Mouse (Mus musculus) fibroblast of lung, adult 2 months (primary cell): ENCODE measurements around the gene Dhx34.
"Not testable (repeated sequence)": the region's sequence is repeated elsewhere in the genome, so short reads cannot be mapped to it uniquely, and the experiment has no call there.

Experiments used
- DNase-seq: peaks from one replicate; pipeline ENCODE4 v3.0.0-alpha.2; 2011; ENCODE audit warnings: low read depth

The Dhx34 gene

DNA sequence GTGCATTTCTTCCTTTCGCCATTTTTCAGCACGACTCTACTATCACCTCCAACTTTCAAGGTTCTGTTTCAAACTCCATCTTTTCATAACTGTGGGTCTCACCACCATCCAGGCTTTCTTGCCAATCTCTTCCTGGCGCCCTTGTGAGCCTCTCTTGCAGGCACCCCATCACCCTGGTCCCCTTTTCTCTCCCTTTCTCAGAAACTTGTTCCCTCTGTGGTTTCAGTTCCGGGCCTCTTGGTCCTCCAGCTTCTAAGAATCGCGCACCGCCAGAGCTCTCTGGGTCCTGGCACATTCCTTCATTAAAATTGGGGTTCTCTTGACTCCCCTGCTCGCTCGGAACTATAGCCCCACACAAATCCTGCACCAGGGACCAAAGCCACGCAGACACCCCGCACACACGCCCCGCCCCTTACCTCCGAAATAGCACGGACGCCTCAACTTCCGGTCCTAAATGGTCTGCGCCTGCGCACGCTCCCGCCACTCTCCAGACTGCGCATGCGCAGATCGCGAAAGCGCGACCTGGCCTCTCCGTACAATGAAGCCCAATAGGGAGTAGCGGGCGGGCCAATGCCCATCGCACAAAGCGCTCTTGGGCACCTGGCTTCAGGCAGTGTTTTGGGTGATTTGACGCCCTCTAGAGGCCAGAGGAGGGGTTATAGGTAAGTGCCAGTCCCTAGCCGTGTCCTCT lies at the start of gene Dhx34:
Gene Dhx34 (minus strand): TSS at position 456 of the 691 bp plus-strand sequence.
- DNase-seq, result peak; percentile 95

- DNase-seq, result no peak
Measured at GRCm38 (mm10) chr7:16271139-16271538, 49.3 kb upstream of the Dhx34 start.

DNA sequence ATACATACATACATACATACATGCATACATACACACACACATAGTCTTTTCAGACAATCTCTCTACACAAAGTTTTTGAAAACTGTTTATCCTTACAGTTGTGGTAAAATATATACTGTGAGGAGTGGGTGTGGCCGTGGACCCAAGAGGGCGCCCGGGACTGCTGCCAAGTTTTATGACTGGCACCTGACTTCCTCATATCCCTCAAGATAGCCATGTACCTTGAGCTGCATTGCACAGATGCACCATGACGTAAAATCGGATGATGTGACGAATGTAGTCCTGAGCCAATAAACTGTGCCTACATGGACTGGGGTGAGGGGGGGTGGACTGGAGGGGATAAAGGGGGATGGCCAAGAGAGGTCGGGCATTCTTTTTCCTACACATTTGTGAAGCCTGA lies 44.8 kb upstream of the Dhx34 start:
- not testable (repeated sequence) for DNase-seq

- DNase-seq, result no peak
Measured at GRCm38 (mm10) chr7:16265856-16266255, 44.0 kb upstream of the Dhx34 start.

- DNase-seq, result no peak
Measured at GRCm38 (mm10) chr7:16263843-16264242, 42.0 kb upstream of the Dhx34 start.

DNA sequence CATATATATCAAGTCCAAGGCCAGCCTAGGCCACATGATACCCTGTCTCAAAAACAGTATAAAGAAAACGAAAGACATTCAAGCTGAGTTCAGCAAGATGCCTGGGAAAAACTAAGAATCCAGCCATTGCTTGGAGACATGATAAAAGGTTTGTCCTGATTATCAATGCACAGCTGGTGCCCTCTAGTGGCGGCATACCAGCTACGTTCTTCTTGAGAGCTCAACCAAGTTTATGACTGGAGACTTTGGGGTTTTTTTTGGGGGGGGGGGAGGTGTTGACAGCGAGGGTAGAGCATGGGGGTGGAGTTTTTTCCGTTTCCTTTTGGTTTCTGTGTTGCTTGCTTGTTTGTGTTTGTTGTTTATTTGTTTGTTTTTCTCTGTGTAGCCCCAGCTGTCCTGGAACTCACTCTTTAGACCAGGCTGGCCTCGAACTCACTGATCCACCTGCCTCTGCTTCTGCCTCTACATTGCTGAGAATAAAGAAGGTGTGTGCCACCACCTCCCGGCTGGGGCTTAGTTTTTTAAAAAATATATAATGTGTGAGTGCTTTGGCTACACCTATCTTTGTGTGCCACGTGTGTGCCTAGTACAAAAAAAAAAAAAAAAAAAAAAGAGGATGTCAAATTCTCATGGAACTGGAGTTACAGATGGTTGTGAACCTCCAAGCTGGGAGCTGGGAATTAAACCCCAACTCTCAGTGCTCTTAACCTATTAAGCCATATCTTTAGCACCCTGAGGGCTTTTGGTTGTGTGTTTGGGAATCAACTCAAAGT lies 41.4 kb upstream of the Dhx34 start:
- peak; percentile 52 for DNase-seq

DNA sequence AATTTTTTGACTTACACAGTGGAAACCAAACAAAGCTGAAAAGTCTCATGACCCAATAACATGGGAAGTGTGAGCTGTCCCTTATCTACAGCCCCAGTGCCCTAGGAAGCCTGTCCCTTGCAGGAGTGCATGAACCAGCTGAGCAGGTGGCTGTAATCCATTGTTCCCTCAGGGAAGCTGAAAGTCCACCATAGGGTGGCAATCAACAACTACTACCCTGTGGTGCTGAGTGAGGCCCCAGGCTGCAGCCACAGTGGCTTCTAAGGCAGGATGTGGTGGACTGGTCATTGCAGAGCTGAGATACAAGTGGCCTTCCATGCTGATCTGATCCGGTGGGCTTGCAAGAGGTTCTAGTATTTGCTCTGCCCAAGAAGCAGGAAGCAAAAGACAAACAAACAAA lies 39.3 kb upstream of the Dhx34 start:
- DNase-seq, result no peak

- no peak for DNase-seq
Measured at GRCm38 (mm10) chr7:16259110-16259590, 37.3 kb upstream of the Dhx34 start, which contains the start of gene C5ar1. Gene C5ar1 (minus strand): TSS chr7:16259540.

GRCm38 (mm10) chr7:16257830-16258229 lies 36.0 kb upstream of the Dhx34 start:
- no peak for DNase-seq

- DNase-seq, result not testable (repeated sequence)
Measured at GRCm38 (mm10) chr7:16255963-16256362, 34.1 kb upstream of the Dhx34 start.

- DNase-seq, result no peak
Measured at GRCm38 (mm10) chr7:16254195-16254594, 32.4 kb upstream of the Dhx34 start.

- no peak for DNase-seq
Measured at GRCm38 (mm10) chr7:16250687-16251086, 28.9 kb upstream of the Dhx34 start.

GRCm38 (mm10) chr7:16245958-16246357 lies 24.1 kb upstream of the Dhx34 start:
- DNase-seq, result no peak

- DNase-seq, result no peak
Measured at GRCm38 (mm10) chr7:16244067-16244466, 22.2 kb upstream of the Dhx34 start, which contains the start of gene C5ar2. Gene C5ar2 (minus strand): TSS chr7:16244154.

GRCm38 (mm10) chr7:16242198-16242597 lies 20.4 kb upstream of the Dhx34 start:
- DNase-seq, result no peak

- no peak for DNase-seq
Measured at GRCm38 (mm10) chr7:16241787-16242186, 19.9 kb upstream of the Dhx34 start.

DNA sequence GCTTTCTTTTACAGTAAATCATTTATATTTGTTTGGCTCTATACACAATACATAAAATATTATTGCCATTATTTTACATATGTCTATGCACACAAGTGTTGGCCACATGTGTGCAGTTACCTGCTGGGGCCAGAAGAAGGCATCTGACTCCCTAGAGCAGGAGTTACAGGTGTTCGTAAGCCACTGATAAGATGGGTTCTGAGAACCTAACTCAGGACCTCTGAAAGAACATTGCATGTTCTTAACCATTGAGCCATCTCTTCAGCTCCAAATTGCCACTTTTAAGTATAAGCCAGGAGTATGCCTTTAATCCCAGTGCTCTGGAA lies 19.1 kb upstream of the Dhx34 start:
- no peak for DNase-seq

DNA sequence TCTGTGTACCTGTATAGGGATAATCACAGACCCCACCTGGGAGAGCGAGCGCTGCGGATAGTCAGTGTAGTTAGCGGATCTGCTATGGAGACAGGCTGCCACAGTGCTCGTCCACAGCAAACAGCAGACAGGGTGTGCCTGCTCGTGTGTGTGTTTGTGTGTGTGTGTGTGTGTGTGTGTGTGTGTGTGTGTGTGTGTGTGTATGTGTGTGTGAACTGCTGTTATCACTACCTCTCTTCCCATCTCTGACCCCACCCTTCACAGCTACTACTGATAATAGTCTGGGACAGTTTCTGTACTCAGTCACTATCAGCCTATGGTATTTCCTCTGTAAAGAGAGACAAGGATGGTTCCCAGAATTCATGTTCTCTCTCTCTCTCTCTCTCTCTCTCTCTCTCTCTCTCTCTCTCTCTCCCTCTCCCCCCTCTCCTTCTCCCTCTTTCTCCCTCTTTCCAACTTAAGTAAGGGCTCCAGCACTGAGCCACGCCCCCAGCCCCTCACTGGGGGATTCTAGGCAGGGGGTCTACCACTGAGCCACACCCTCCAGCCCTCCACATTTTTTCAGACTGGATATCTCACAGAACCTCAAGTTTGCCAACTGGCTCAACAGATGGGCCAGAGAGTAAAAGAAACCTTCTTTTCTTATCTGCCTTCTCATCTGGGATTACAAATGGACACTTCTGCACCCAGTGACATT lies 18.6 kb upstream of the Dhx34 start:
- DNase-seq, result no peak

DNA sequence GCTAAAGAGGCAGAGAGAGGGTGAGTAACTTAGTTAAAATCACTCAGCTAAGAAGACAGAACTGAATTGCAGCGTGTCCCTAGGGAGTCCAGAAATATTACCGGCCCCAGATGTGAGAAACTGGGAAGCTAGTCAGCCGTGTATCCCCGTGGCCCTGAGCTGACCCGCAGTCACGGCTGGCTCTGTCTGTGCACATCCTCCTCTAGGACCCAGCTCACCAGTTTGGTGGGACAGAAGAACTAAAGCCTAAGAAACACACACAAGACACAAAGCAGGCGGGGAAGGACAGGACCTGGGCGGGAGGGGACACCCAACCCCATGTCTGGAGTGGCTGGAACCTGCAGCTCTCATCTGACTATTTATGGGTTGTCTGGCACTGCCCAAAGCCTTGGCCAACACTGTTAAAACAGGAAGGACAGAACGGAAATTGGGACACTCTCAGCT lies 17.7 kb upstream of the Dhx34 start:
- no peak for DNase-seq

DNA sequence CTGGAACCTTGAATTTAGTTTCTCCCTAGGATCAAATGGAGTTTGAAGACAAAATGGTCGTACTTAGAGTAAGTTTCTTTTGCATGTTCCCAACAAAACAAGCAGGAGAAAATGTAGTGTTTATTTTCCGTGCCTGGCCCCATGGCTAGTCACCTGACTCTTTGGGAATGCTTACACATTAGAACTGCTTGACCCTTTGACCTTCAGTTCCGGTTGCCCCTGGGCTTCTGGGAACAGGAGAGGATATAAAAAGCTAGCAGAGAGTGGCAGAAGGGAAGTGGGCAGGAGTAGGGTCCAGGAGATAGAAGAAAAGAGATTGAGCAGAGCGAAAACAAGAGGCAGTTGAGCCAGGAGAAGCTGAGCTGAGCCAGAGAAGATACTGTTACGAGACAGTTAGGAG lies 8.0 kb upstream of the Dhx34 start:
- DNase-seq, result no peak

DNA sequence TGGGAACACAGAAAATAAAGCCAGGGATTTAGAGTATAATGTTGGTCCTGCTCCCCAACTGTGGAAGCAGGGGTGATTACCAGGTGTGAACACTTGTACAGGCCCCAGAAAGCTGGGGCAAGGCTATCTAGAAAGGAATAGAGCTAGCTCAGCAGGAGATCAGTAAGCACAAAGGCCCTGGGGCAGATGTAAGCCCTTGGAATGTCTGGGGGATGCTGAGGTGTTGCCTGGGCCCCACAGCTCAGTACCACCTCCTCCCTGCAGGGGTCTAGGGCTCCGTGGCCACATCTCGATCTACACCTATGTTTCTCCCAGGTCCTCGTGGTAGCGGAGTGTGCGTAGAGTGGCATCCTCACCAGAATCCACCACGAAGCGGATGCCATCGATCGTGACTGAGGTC lies 7.9 kb downstream of the Dhx34 start:
- DNase-seq, result no peak

GRCm38 (mm10) chr7:16213196-16213595 lies 8.6 kb downstream of the Dhx34 start:
- DNase-seq, result no peak
